Mouse (Mus musculus) liver, postnatal 0 days (tissue): ENCODE results near the gene Gm2016.
"Not testable (repeated sequence)": the region's sequence is repeated elsewhere in the genome, so short reads cannot be mapped to it uniquely, and the experiment has no call there.

Experiments
- CTCF ChIP-seq: sonication (generic); IDR thresholded peaks from 2 replicates; pipeline ENCODE4 v1.5.1; 2016; ENCODE audit warnings: antibody characterized with exemption, low read depth
- EP300 ChIP-seq: IDR thresholded peaks from 2 replicates; pipeline ENCODE4 v1.6.1; 2016; ENCODE audit warnings: antibody characterized with exemption, low read depth, mild to moderate bottlenecking

- not testable (repeated sequence) for TF ChIP-seq CTCF, EP300
These were observed 10.2 kb upstream of the Gm2016 start for GRCm38 (mm10) chr12:87863638-87864037.
